Mouse (Mus musculus) MEL (cell line): ENCODE measurements around the gene Farp1. TPM values are rescaled to one million over a fixed set of nuclear protein-coding genes. Genes with fewer than 3 reads are reported as not detected.
A peak's percentile ranks its signal among the peaks of the same experiment; 100 is the strongest.

ENCODE experiments used
- DNase-seq: peaks from one replicate; pipeline ENCODE4 v3.0.0; 2011; ENCODE audit warnings: low read depth, low spot score
- H3K27ac ChIP-seq: 2 replicates; pipeline ENCODE4 v1.5.1; 2012; ENCODE audit warnings: low read depth, mild to moderate bottlenecking, control low read depth, low read length, moderate library complexity; ENCODE audit not compliant: control insufficient read depth
- H3K27me3 ChIP-seq, 2 experiments: fragments of 150-350 bp in 1 of 2; sonication (generic) in 1 of 2; 2 replicates each; pipeline ENCODE4 v1.6.1; 2012; ENCODE audit warnings: low read length in 2 of 2, mild to moderate bottlenecking in 2 of 2, improper control_type of control experiment in 1 of 2, moderate library complexity in 1 of 2; ENCODE audit not compliant: insufficient read depth in 2 of 2, control insufficient read depth in 1 of 2
- H3K36me3 ChIP-seq, 2 experiments: 2 replicates each; pipeline ENCODE4 v1.6.1; 2012 to 2014; ENCODE audit warnings: low read length in 2 of 2, improper control_type of control experiment in 1 of 2, inconsistent platforms in 1 of 2, mild to moderate bottlenecking in 1 of 2; ENCODE audit not compliant: insufficient read depth in 2 of 2, control insufficient read depth in 1 of 2
- H3K4me1 ChIP-seq, 2 experiments: fragments of 150-350 bp in 1 of 2; sonication (generic) in 1 of 2; 2 replicates each; pipeline ENCODE4 v1.6.1; 2012; ENCODE audit warnings: low read length in 2 of 2, improper control_type of control experiment in 1 of 2, mild to moderate bottlenecking in 1 of 2; ENCODE audit not compliant: insufficient read depth in 2 of 2, control insufficient read depth in 1 of 2
- H3K4me3 ChIP-seq, 2 experiments: fragments of 150-350 bp in 1 of 2; sonication (generic) in 1 of 2; 2 replicates each; pipeline ENCODE4 v1.5.1; 2012; ENCODE audit warnings: low read depth in 2 of 2, low read length in 2 of 2, mild to moderate bottlenecking in 2 of 2, moderate library complexity in 2 of 2, control low read depth in 1 of 2, improper control_type of control experiment in 1 of 2; ENCODE audit not compliant: control insufficient read depth in 1 of 2, insufficient read depth in 1 of 2
- H3K79me2 ChIP-seq: 2 replicates; pipeline ENCODE4 v1.6.1; 2012; ENCODE audit warnings: mild to moderate bottlenecking, low read length, moderate library complexity; ENCODE audit not compliant: control insufficient read depth, poor library complexity, insufficient read depth
- H3K9ac ChIP-seq: 2 replicates; pipeline ENCODE4 v1.6.1; 2012; ENCODE audit warnings: low read depth, mild to moderate bottlenecking, control low read depth, low read length, moderate library complexity; ENCODE audit not compliant: control insufficient read depth, poor library complexity, severe bottlenecking
- H3K9me3 ChIP-seq: fragments of 150-350 bp; sonication (generic); replicated peaks from 2 replicates; pipeline ENCODE4 v1.6.1; 2012; ENCODE audit warnings: mild to moderate bottlenecking, low read length, improper control_type of control experiment, moderate library complexity; ENCODE audit not compliant: insufficient read depth
- BHLHE40 ChIP-seq: IDR thresholded peaks from 2 replicates; pipeline ENCODE4 v1.6.1; 2012; ENCODE audit warnings: low read depth, mild to moderate bottlenecking, inconsistent platforms, low read length, improper control_type of control experiment, borderline replicate concordance
- CHD1 ChIP-seq: IDR thresholded peaks from 2 replicates; pipeline ENCODE4 v1.6.1; 2012; ENCODE audit warnings: low read depth, mild to moderate bottlenecking, inconsistent platforms, low read length, improper control_type of control experiment
- CTCF ChIP-seq, 3 experiments: IDR thresholded peaks in 2 of 3; conservative IDR thresholded peaks in 1 of 3; 2 replicates each; pipeline ENCODE4 v1.5.1; 2011 to 2012; ENCODE audit warnings: low read length in 3 of 3, low read depth in 2 of 3, mild to moderate bottlenecking in 2 of 3, improper control_type of control experiment in 1 of 3, inconsistent platforms in 1 of 3, mixed read lengths in 1 of 3, moderate library complexity in 1 of 3; ENCODE audit not compliant: control insufficient read depth in 1 of 3, insufficient read depth in 1 of 3, poor library complexity in 1 of 3, severe bottlenecking in 1 of 3
- E2F4 ChIP-seq: IDR thresholded peaks from 2 replicates; pipeline ENCODE4 v1.6.1; 2011; ENCODE audit warnings: low read depth, low read length, improper control_type of control experiment, borderline replicate concordance
- ETS1 ChIP-seq: IDR thresholded peaks from 2 replicates; pipeline ENCODE4 v1.6.1; 2012; ENCODE audit warnings: low read depth, mild to moderate bottlenecking, inconsistent platforms, low read length, improper control_type of control experiment, moderate library complexity
- HCFC1 ChIP-seq: IDR thresholded peaks from 2 replicates; pipeline ENCODE4 v1.6.1; 2012; ENCODE audit warnings: low read depth, mild to moderate bottlenecking, inconsistent platforms, low read length, improper control_type of control experiment, moderate library complexity
- MAFK ChIP-seq: IDR thresholded peaks from 2 replicates; pipeline ENCODE4 v1.6.1; 2011; ENCODE audit warnings: low read depth, mild to moderate bottlenecking, low read length, improper control_type of control experiment, borderline replicate concordance
- MAX ChIP-seq: IDR thresholded peaks from 2 replicates; pipeline ENCODE4 v1.6.1; 2011; ENCODE audit warnings: low read length, improper control_type of control experiment
- MAZ ChIP-seq: IDR thresholded peaks from 2 replicates; pipeline ENCODE4 v1.6.1; 2012; ENCODE audit warnings: low read depth, mild to moderate bottlenecking, inconsistent platforms, low read length, improper control_type of control experiment
- MEF2A ChIP-seq: IDR thresholded peaks from 2 replicates; pipeline ENCODE4 v1.6.1; 2014; ENCODE audit warnings: low read depth, mild to moderate bottlenecking, inconsistent platforms, low read length, improper control_type of control experiment; ENCODE audit not compliant: poor library complexity, insufficient replicate concordance, severe bottlenecking; ENCODE audit errors: extremely low read depth
- MYC ChIP-seq: IDR thresholded peaks from 2 replicates; pipeline ENCODE4 v1.6.1; 2011; ENCODE audit warnings: low read depth, mild to moderate bottlenecking, low read length, improper control_type of control experiment, moderate library complexity
- POLR2AphosphoS5 ChIP-seq: IDR thresholded peaks from 2 replicates; pipeline ENCODE4 v1.6.1; 2012; ENCODE audit warnings: low read depth, borderline replicate concordance, mild to moderate bottlenecking, inconsistent platforms, low read length, moderate library complexity, mixed read lengths
- SIN3A ChIP-seq: IDR thresholded peaks from 2 replicates; pipeline ENCODE4 v1.6.1; 2012; ENCODE audit warnings: low read length, improper control_type of control experiment, inconsistent platforms
- SMC3 ChIP-seq: IDR thresholded peaks from 2 replicates; pipeline ENCODE4 v1.6.1; 2011; ENCODE audit warnings: low read depth, low read length, improper control_type of control experiment
- TCF12 ChIP-seq: IDR thresholded peaks from 2 replicates; pipeline ENCODE4 v1.6.1; 2014; ENCODE audit warnings: low read depth, mild to moderate bottlenecking, inconsistent platforms, low read length, improper control_type of control experiment, moderate library complexity
- UBTF ChIP-seq: IDR thresholded peaks from 2 replicates; pipeline ENCODE4 v1.6.1; 2012; ENCODE audit warnings: low read depth, mild to moderate bottlenecking, inconsistent platforms, low read length, improper control_type of control experiment, moderate library complexity, borderline replicate concordance; ENCODE audit not compliant: insufficient read depth
- USF1 ChIP-seq: IDR thresholded peaks from 2 replicates; pipeline ENCODE4 v1.6.1; 2014; ENCODE audit warnings: low read depth, mild to moderate bottlenecking, inconsistent platforms, low read length, improper control_type of control experiment, moderate library complexity
- ZKSCAN1 ChIP-seq: IDR thresholded peaks from 2 replicates; pipeline ENCODE4 v1.6.1; 2012; ENCODE audit warnings: low read depth, mild to moderate bottlenecking, inconsistent platforms, low read length, improper control_type of control experiment, moderate library complexity
- polyA plus RNA-seq, 2 experiments: library from polyadenylated mRNA; stranded (reverse) in 1 of 2; unstranded in 1 of 2; fragments of >175 nt in 1 of 2; fragments of >200 nt in 1 of 2; gene quantifications; 2 replicates each; pipeline versions ENCODE4 v1.2.1 to v1.2.4; 2012; ENCODE audit warnings: low replicate concordance in 2 of 2, low read depth in 1 of 2; ENCODE audit not compliant: insufficient read length in 2 of 2, insufficient read depth in 1 of 2, missing spikeins in 1 of 2
- total RNA-seq: library from RNA; depleted of rRNA; stranded (reverse); fragments of 300-350 nt; gene quantifications from 2 replicates; pipeline ENCODE4 v1.2.3, GENCODE M21; 2012

Farp1 gene
- total and polyA plus RNA-seq, 3 experiments, result 0.62 to 1.1 TPM; not detected in 1

GRCm38 (mm10) chr14:121046313-121046961, 11.4 kb downstream of the Farp1 start:
- H3K36me3 ChIP-seq, result no peaks in the 10 kb centered on the region
- TF ChIP-seq BHLHE40 (peak; percentile 79; the same call in 1 of the 2 replicates), CHD1 (no peak)
- H3K27me3 ChIP-seq, result no peaks in the 10 kb centered on the region
- H3K79me2 ChIP-seq, result no peaks in the 10 kb centered on the region
- H3K9ac ChIP-seq, result no peak overlapping the region
- H3K4me1 ChIP-seq, result no peaks in the 10 kb centered on the region
- no peak for DNase-seq
- H3K9me3 ChIP-seq, result no peaks in the 10 kb centered on the region
- H3K27ac ChIP-seq, result no peak overlapping the region
- no peak overlapping the region for H3K4me3 ChIP-seq

- no peak overlapping the region for H3K27ac ChIP-seq
- no peak for TF ChIP-seq ZKSCAN1
- no peak for TF ChIP-seq E2F4
- no peak for TF ChIP-seq UBTF
- TF ChIP-seq MAX, result no peak
- no peak for TF ChIP-seq MEF2A
- TF ChIP-seq MYC, result no peak
- TF ChIP-seq HCFC1, result no peak
- TF ChIP-seq SMC3, result no peak
- TF ChIP-seq USF1, result no peak
- no peak for TF ChIP-seq SIN3A
- no peak for TF ChIP-seq TCF12
- TF ChIP-seq CTCF (IDR thresholded peaks at IDR 0.05 in 2 of 3, conservative IDR thresholded peaks at IDR 0.05 in 1 of 3; ENCODE audit: control insufficient read depth in 1 of 3, insufficient read depth in 1 of 3, low read depth in 2 of 3, low read length in 3 of 3, poor library complexity in 1 of 3, severe bottlenecking in 1 of 3), result no peak
- no peak for TF ChIP-seq POLR2AphosphoS5
- TF ChIP-seq MAZ, result no peak
- no peak for TF ChIP-seq MAFK
- TF ChIP-seq ETS1, result no peak
- TF ChIP-seq, all 39 proteins: peak for 0
- Histone ChIP-seq H3K9me3 (no peaks in the 10 kb centered on the region), H3K27me3 (no peaks in the 10 kb centered on the region), H3K9ac (no peak overlapping the region), H3K79me2 (no peaks in the 10 kb centered on the region), H3K36me3 (no peaks in the 10 kb centered on the region), H3K4me1 (no peaks in the 10 kb centered on the region), H3K4me3 (no peak overlapping the region)
- no peak for DNase-seq
These were observed 12.8 kb downstream of the Farp1 start for GRCm38 (mm10) chr14:121047780-121048179.
